Mouse (Mus musculus) kidney, postnatal 0 days (tissue): Measurements from ENCODE around the gene Kars. TPM values are rescaled to one million over a fixed set of nuclear protein-coding genes. Genes with fewer than 3 reads are reported as not detected.

Source experiments
- ATAC-seq: fragments of 200-750 bp; cut with Nextera tagmentation; replicated peaks from 2 replicates; pipeline ENCODE4 v1.8.0; 2017; ENCODE audit warnings: low read depth, moderate number of reproducible peaks, moderate TSS enrichment, moderate library complexity; ENCODE audit not compliant: low FRiP score
- DNase-seq: peaks from one replicate; pipeline ENCODE4 v3.0.0-alpha.2; 2016; ENCODE audit warnings: low spot score
- H3K27ac ChIP-seq: fragments of 300-500 bp; sonication (generic); 2 replicates; pipeline ENCODE4 v1.5.1; 2014; ENCODE audit warnings: mild to moderate bottlenecking
- H3K27me3 ChIP-seq: fragments of 300-500 bp; sonication (generic); 2 replicates; pipeline ENCODE4 v1.6.1; 2014; ENCODE audit warnings: low read length, mixed read lengths; ENCODE audit not compliant: insufficient read depth
- H3K36me3 ChIP-seq: fragments of 300-500 bp; sonication (generic); 2 replicates; pipeline ENCODE4 v1.6.1; 2014; ENCODE audit warnings: low read length, mixed read lengths; ENCODE audit not compliant: insufficient read depth
- H3K4me1 ChIP-seq: fragments of 300-500 bp; sonication (generic); replicated peaks from 2 replicates; pipeline ENCODE4 v1.6.1; 2014; ENCODE audit warnings: antibody characterized with exemption, low read length, mixed read lengths; ENCODE audit not compliant: insufficient read depth
- H3K4me2 ChIP-seq: fragments of 300-500 bp; sonication (generic); 2 replicates; pipeline ENCODE4 v1.6.1; 2014; ENCODE audit warnings: mild to moderate bottlenecking, low read length, moderate library complexity, mixed read lengths
- H3K4me3 ChIP-seq: fragments of 300-500 bp; sonication (generic); replicated peaks from 2 replicates; pipeline ENCODE4 v1.5.1; 2014; ENCODE audit warnings: low read depth, low read length
- H3K9ac ChIP-seq: fragments of 300-500 bp; sonication (generic); 2 replicates; pipeline ENCODE4 v1.6.1; 2014; ENCODE audit warnings: low read depth, low read length
- H3K9me3 ChIP-seq: fragments of 300-500 bp; sonication (generic); replicated peaks from 2 replicates; pipeline ENCODE4 v1.6.1; 2016; ENCODE audit warnings: low read length, inconsistent platforms, mixed read lengths
- CTCF ChIP-seq: IDR thresholded peaks from 2 replicates; pipeline ENCODE4 v1.5.1; 2016; ENCODE audit warnings: antibody characterized with exemption, low read depth, mild to moderate bottlenecking, moderate library complexity
- WGBS: fragments of 180-500 bp; shearing (Covaris S2); extraction: QIAGEN DNeasy Blood & Tissue Kit; methylation state at CpG from one replicate; pipeline ENCODE4 v1.1.7; 2014; 5-methylcytosine and 5-hydroxymethylcytosine counted together
- polyA plus RNA-seq: library from polyadenylated mRNA; unstranded; fragments of >200 nt; fragmentation: Nextera tagmentation; extraction: Ambion mirVana; gene quantifications from 2 replicates; pipeline ENCODE4 v1.2.1, GENCODE M21; 2015

The Kars gene
- polyA plus RNA-seq, 1 experiment from 2014 or later, result 139 TPM

- no peak for DNase-seq
- no peak for TF ChIP-seq CTCF
- no peak for ATAC-seq
- H3K27ac ChIP-seq, result no peak overlapping the region
- no peaks in the 10 kb centered on the region for H3K27me3 ChIP-seq
- peaks cover 22% of the 10 kb centered on the region; the same call in 1 of the 2 replicates for H3K36me3 ChIP-seq
- no peaks in the 10 kb centered on the region for H3K9me3 ChIP-seq
- no peak overlapping the region for H3K4me2 ChIP-seq
- no peak overlapping the region for H3K9ac ChIP-seq
- no peak overlapping the region for H3K4me3 ChIP-seq
- no peaks in the 10 kb centered on the region for H3K4me1 ChIP-seq
- WGBS, result 77% methylated on average over 15 of the region's 15 CpGs
Measured at GRCm38 (mm10) chr8:111960591-111961321, 50.4 kb downstream of the Kars start.

GRCm38 (mm10) chr8:111957231-111957630 is 53.9 kb downstream of the Kars start:
- DNase-seq (no peak), ATAC-seq (no peak)
- H3K27ac ChIP-seq, result no peak overlapping the region
- H3K27me3 ChIP-seq, result no peaks in the 10 kb centered on the region
- no peak for TF ChIP-seq CTCF
- H3K9ac ChIP-seq, result no peak overlapping the region
- H3K4me2 ChIP-seq, result no peak overlapping the region
- no peaks in the 10 kb centered on the region for H3K4me1 ChIP-seq
- no peak overlapping the region for H3K4me3 ChIP-seq
- peaks cover 25% of the 10 kb centered on the region; the same call in 1 of the 2 replicates for H3K36me3 ChIP-seq
- H3K9me3 ChIP-seq, result no peaks in the 10 kb centered on the region
- WGBS, result 91% methylated on average over 2 of the region's 2 CpGs

- Histone ChIP-seq H3K4me3 (no peak overlapping the region), H3K4me1 (no peaks in the 10 kb centered on the region), H3K27ac (no peak overlapping the region), H3K27me3 (no peaks in the 10 kb centered on the region), H3K36me3 (peaks cover 25% of the 10 kb centered on the region; the same call in 1 of the 2 replicates), H3K4me2 (no peak overlapping the region), H3K9ac (no peak overlapping the region), H3K9me3 (no peaks in the 10 kb centered on the region)
- WGBS, result 82% methylated on average over 5 of the region's 5 CpGs
- no peak for TF ChIP-seq CTCF
- ATAC-seq, result no peak
- no peak for DNase-seq
Measured at GRCm38 (mm10) chr8:111955879-111956278, 55.2 kb downstream of the Kars start.

GRCm38 (mm10) chr8:111954844-111955594 is 56.1 kb downstream of the Kars start:
- no peak overlapping the region for H3K27ac ChIP-seq
- DNase-seq (no peak), ATAC-seq (no peak)
- no peak for TF ChIP-seq CTCF
- 86% methylated on average over 4 of the region's 4 CpGs for WGBS
- no peak overlapping the region for H3K9ac ChIP-seq
- no peaks in the 10 kb centered on the region for H3K9me3 ChIP-seq
- H3K4me2 ChIP-seq, result no peak overlapping the region
- peaks cover 26% of the 10 kb centered on the region; the same call in 1 of the 2 replicates for H3K36me3 ChIP-seq
- H3K27me3 ChIP-seq, result no peaks in the 10 kb centered on the region
- no peaks in the 10 kb centered on the region for H3K4me1 ChIP-seq
- no peak overlapping the region for H3K4me3 ChIP-seq

GRCm38 (mm10) chr8:111951936-111952335 is 59.2 kb downstream of the Kars start:
- H3K4me3 ChIP-seq, result no peak overlapping the region
- H3K36me3 ChIP-seq, result peaks cover 31% of the 10 kb centered on the region

GRCm38 (mm10) chr8:111951317-111951716 is 59.8 kb downstream of the Kars start:
- DNase-seq (no peak), ATAC-seq (no peak)
- H3K4me3 ChIP-seq, result no peak overlapping the region
- H3K9ac ChIP-seq, result no peak overlapping the region
- WGBS, result 93% methylated on average over 7 of the region's 7 CpGs
- TF ChIP-seq CTCF, result no peak
- H3K27me3 ChIP-seq, result no peaks in the 10 kb centered on the region
- no peak overlapping the region for H3K27ac ChIP-seq
- no peak overlapping the region for H3K4me2 ChIP-seq
- no peaks in the 10 kb centered on the region for H3K9me3 ChIP-seq
- H3K4me1 ChIP-seq, result no peaks in the 10 kb centered on the region
- peaks cover 28% of the 10 kb centered on the region for H3K36me3 ChIP-seq

More at GRCm38 (mm10) chr8:111951936-111952335, 59.2 kb downstream of the Kars start:
- no peak for ATAC-seq
- no peak for DNase-seq
- Histone ChIP-seq H3K9me3 (no peaks in the 10 kb centered on the region), H3K9ac (no peak overlapping the region), H3K4me2 (no peak overlapping the region), H3K4me1 (no peaks in the 10 kb centered on the region), H3K27me3 (no peaks in the 10 kb centered on the region), H3K27ac (no peak overlapping the region)
- TF ChIP-seq CTCF, result no peak
- 99% methylated on average over 5 of the region's 5 CpGs for WGBS
